ENCODE assay signal across 9 mouse cellular contexts in the genomic region with DNA sequence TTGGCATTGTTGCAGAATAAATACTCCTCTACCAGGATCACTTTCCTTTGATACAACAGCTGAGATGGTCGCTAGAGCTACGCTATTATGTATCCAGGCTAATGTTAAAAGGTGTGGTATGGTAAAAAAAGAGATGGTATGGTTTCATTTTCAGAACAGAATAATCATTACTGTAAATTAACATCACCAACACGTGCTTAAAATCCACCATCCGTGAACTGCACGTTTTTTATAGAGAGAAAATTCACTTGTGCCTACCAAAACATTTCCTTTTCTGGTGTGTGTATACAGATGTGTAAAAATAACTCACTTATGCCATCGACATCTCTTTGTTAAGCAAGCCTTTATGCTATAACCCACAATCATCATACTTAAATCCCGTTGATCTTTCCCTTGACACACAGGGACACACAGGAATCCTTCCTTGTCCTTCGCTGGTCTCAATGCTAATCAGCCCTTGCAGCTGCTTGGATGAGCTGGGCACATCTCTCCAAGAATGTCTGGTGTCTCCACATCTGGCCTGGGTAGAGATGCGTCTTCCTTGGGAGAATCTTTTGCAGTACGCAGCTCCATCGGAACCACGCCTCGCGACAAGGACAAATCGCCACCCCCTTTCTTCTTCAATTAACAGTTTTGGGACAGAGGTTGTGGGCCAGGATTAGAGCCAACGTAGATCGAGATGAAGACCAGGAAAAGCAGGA.
DNase-seq lines count a peak whose midpoint lies in the region; ATAC-seq and TF ChIP-seq lines count a peak whose summit lies in the region.
"Had no signal": no experiment of that assay in that cellular context is flagged by ENCODE, and none has a peak within 500 bp of the region (broad histone marks: within the 10 kb centered on the region; RNA-seq: fewer than 3 reads in every experiment).

No protein-coding gene starts in this region.

- peaks cover 16% of the 10 kb centered on the region for H3K4me1 ChIP-seq in heart, embryonic 10.5 days
- H3K4me1 ChIP-seq in ES-Bruce4 (ENCODE audit: control insufficient read depth, insufficient read depth, low read length), result no peaks in the 10 kb centered on the region
- H3K4me1 ChIP-seq in forebrain, postnatal 0 days (ENCODE audit: insufficient read depth), result peaks cover 10% of the 10 kb centered on the region
- peaks cover 8% of the 10 kb centered on the region for H3K4me1 ChIP-seq in liver, postnatal 0 days (ENCODE audit: insufficient read depth)

- H3K4me2 ChIP-seq in forebrain, postnatal 0 days (ENCODE audit: low read depth), result peak overlapping the region; percentile 87
- H3K4me2 ChIP-seq in liver, postnatal 0 days (ENCODE audit: low read depth, low read length), result peak overlapping the region; percentile 58

- DNase-seq in heart, embryonic 10.5 days (ENCODE audit: low spot score), result no peak
- no peak for DNase-seq in heart, postnatal 14 days
- DNase-seq in forebrain, postnatal 0 days, result no peak
- DNase-seq in liver, postnatal 0 days, result no peak
- no peak for DNase-seq in cerebellum, postnatal 14 days
- no peak for DNase-seq in Muller cell, postnatal 12 days (ENCODE audit: inconsistent ontology term)
- no peak for DNase-seq in thymus, postnatal 36 days

- peak overlapping the region; percentile 61 for H3K4me3 ChIP-seq in heart, embryonic 10.5 days
- peak overlapping the region; percentile 40 for H3K4me3 ChIP-seq in ES-Bruce4 (ENCODE audit: low read depth, low read length)
- peak overlapping the region; percentile 52 for H3K4me3 ChIP-seq in forebrain, postnatal 0 days (ENCODE audit: low read depth, low read length)
- H3K4me3 ChIP-seq in liver, postnatal 0 days (ENCODE audit: low read depth, low read length), result peak overlapping the region; percentile 37
- H3K4me3 ChIP-seq: erythroblast, embryonic 14.5 days had no signal

- no peak overlapping the region for H3K27ac ChIP-seq in heart, embryonic 10.5 days
- no peak overlapping the region for H3K27ac ChIP-seq in ES-Bruce4 (ENCODE audit: insufficient read depth, low read length)
- H3K27ac ChIP-seq in forebrain, postnatal 0 days (ENCODE audit: low read depth, low read length), result peak overlapping the region; percentile 78
- no peak overlapping the region for H3K27ac ChIP-seq in liver, postnatal 0 days (ENCODE audit: low read depth)

- peaks cover 93% of the 10 kb centered on the region for H3K27me3 ChIP-seq in heart, embryonic 10.5 days (ENCODE audit: insufficient read depth, poor library complexity, severe bottlenecking)
- peaks cover 3% of the 10 kb centered on the region for H3K27me3 ChIP-seq in ES-Bruce4 (ENCODE audit: control insufficient read depth, insufficient read depth, low read length, poor library complexity, severe bottlenecking)
- H3K27me3 ChIP-seq in forebrain, postnatal 0 days (ENCODE audit: insufficient read depth, low read length), result 0 out of 2 replicates have a peak, but pooled peaks cover 6% of the 10 kb centered on the region
- H3K27me3 ChIP-seq in liver, postnatal 0 days (ENCODE audit: insufficient read depth, low read length), result peaks cover 50% of the 10 kb centered on the region

- peak; percentile 60 for ATAC-seq in forebrain, postnatal 0 days
- no peak for ATAC-seq in liver, postnatal 0 days

- no peaks in the 10 kb centered on the region for H3K36me3 ChIP-seq in heart, embryonic 10.5 days
- H3K36me3 ChIP-seq in ES-Bruce4 (ENCODE audit: control insufficient read depth, insufficient read depth, low read length, poor library complexity, severe bottlenecking), result no peaks in the 10 kb centered on the region
- H3K36me3 ChIP-seq in forebrain, postnatal 0 days (ENCODE audit: insufficient read depth), result no peaks in the 10 kb centered on the region
- no peaks in the 10 kb centered on the region for H3K36me3 ChIP-seq in liver, postnatal 0 days (replicated peaks; ENCODE audit: insufficient read depth, low read length)

- no peak for TF ChIP-seq EP300 in ES-Bruce4 (IDR thresholded peaks at IDR 0.05; ENCODE audit: insufficient read depth, low read depth, low read length)
- no peak for TF ChIP-seq EP300 in liver, postnatal 0 days (IDR thresholded peaks at IDR 0.05; ENCODE audit: low read depth)

- no peaks in the 10 kb centered on the region for H3K9me3 ChIP-seq in heart, embryonic 10.5 days
- no peaks in the 10 kb centered on the region for H3K9me3 ChIP-seq in ES-Bruce4 (replicated peaks; ENCODE audit: control insufficient read depth, insufficient read depth, low read length, poor library complexity, severe bottlenecking)
- no peaks in the 10 kb centered on the region for H3K9me3 ChIP-seq in forebrain, postnatal 0 days (ENCODE audit: low read length)
- no peaks in the 10 kb centered on the region for H3K9me3 ChIP-seq in liver, postnatal 0 days (ENCODE audit: low read length)

- no peak overlapping the region for H3K9ac ChIP-seq in ES-Bruce4 (ENCODE audit: low read depth, poor library complexity, severe bottlenecking)
- peak overlapping the region; percentile 66 for H3K9ac ChIP-seq in forebrain, postnatal 0 days
- H3K9ac ChIP-seq in liver, postnatal 0 days (replicated peaks), result no peak overlapping the region

- 13% methylated on average over 17 of the region's 17 CpGs for WGBS in heart, embryonic 10.5 days
- WGBS in forebrain, postnatal 0 days, result 11% methylated on average over 17 of the region's 17 CpGs
- WGBS in liver, postnatal 0 days (ENCODE audit: insufficient replicate concordance), result 14% methylated on average over 17 of the region's 17 CpGs

- intact Hi-C loops in heart, postnatal 14 days (cut with DNase I), result no loop called here

- no peak for TF ChIP-seq POLR2A in ES-Bruce4 (IDR thresholded peaks at IDR 0.05; ENCODE audit: insufficient read depth, low read length)

- no peak for TF ChIP-seq CTCF in ES-Bruce4 (IDR thresholded peaks at IDR 0.05; ENCODE audit: low read depth, low read length)
- TF ChIP-seq CTCF in forebrain, postnatal 0 days (IDR thresholded peaks at IDR 0.05; ENCODE audit: low read depth), result no peak
- no peak for TF ChIP-seq CTCF in liver, postnatal 0 days (IDR thresholded peaks at IDR 0.05; ENCODE audit: low read depth)
